Mouse (Mus musculus) midbrain, embryonic 14.5 days (tissue): ENCODE measurements around the gene Tbc1d10a. TPM values are rescaled to one million over a fixed set of nuclear protein-coding genes. Genes with fewer than 3 reads are reported as not detected.

Experiments used
- ATAC-seq: fragments of 200-750 bp; cut with Nextera tagmentation; 2 replicates; pipeline ENCODE4 v1.8.0; 2017; ENCODE audit warnings: moderate number of reproducible peaks, moderate library complexity; ENCODE audit not compliant: low FRiP score, low TSS enrichment
- DNase-seq: peaks from one replicate; pipeline ENCODE4 v3.0.0-alpha.2; 2015
- H3K27ac ChIP-seq: fragments of 300-500 bp; sonication (generic); replicated peaks from 2 replicates; pipeline ENCODE4 v1.5.1; 2014; ENCODE audit warnings: mild to moderate bottlenecking, low read depth, low read length, moderate library complexity
- H3K27me3 ChIP-seq: fragments of 300-500 bp; sonication (generic); 2 replicates; pipeline ENCODE4 v1.6.1; 2014; ENCODE audit warnings: low read length, control low read depth, mixed read lengths; ENCODE audit not compliant: control insufficient read depth, insufficient read depth
- H3K36me3 ChIP-seq: fragments of 300-500 bp; sonication (generic); 2 replicates; pipeline ENCODE4 v1.6.1; 2014; ENCODE audit warnings: low read length, control low read depth; ENCODE audit not compliant: control insufficient read depth, insufficient read depth
- H3K4me1 ChIP-seq: fragments of 300-500 bp; sonication (generic); 2 replicates; pipeline ENCODE4 v1.6.1; 2014; ENCODE audit warnings: mild to moderate bottlenecking, antibody characterized with exemption, low read length, control low read depth; ENCODE audit not compliant: control insufficient read depth, insufficient read depth
- H3K4me2 ChIP-seq: fragments of 300-500 bp; sonication (generic); 2 replicates; pipeline ENCODE4 v1.6.1; 2014; ENCODE audit warnings: mild to moderate bottlenecking, low read length, moderate library complexity
- H3K4me3 ChIP-seq: fragments of 300-500 bp; sonication (generic); replicated peaks from 2 replicates; pipeline ENCODE4 v1.5.1; 2014; ENCODE audit warnings: low read depth, low read length
- H3K9ac ChIP-seq: fragments of 300-500 bp; sonication (generic); replicated peaks from 2 replicates; pipeline ENCODE4 v1.6.1; 2014; ENCODE audit warnings: mild to moderate bottlenecking, low read length, moderate library complexity
- H3K9me3 ChIP-seq: fragments of 300-500 bp; sonication (generic); 2 replicates; pipeline ENCODE4 v1.6.1; 2016; ENCODE audit warnings: low read length, control low read depth, mixed read lengths; ENCODE audit not compliant: control insufficient read depth
- WGBS: fragments of 180-500 bp; shearing (Covaris S2); extraction: QIAGEN DNeasy Blood & Tissue Kit; methylation state at CpG from one replicate; pipeline ENCODE4 v1.1.7; 2014; 5-methylcytosine and 5-hydroxymethylcytosine counted together
- polyA plus RNA-seq: library from polyadenylated mRNA; unstranded; fragments of >200 nt; fragmentation: Nextera tagmentation; extraction: Ambion mirVana; gene quantifications from 2 replicates; pipeline ENCODE4 v1.2.1, GENCODE M21; 2014

Tbc1d10a gene
- polyA plus RNA-seq, 1 experiment from 2014 or later: 21.5 TPM

DNA sequence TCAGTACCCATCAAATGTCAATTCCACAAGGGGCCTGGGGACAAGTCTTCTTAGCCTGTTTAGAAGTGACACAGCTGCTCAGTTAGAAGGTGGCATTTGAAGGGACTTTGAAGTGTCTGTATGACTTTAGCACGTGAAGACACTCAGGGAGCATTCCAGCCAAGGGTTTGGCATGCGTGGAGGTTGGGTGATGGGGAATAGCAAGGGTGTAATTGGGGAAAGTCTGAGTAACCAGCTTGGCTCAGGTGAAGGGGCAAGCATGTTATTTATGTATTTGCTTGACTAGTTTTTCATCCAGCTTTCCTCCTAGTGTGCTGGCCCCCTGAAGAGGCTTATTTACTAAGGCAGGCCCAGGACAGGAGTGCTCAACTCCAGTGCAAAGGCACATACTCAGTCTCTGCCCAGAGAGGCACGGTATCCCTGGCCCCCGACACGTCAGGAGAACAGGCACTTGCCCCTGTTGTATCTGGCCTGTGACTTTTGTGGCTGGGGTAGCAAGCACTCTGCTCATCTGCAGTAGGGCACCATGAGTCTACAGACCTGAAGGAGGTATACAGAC, 18.6 kb downstream of the Tbc1d10a start:
- Histone ChIP-seq H3K27ac (no peak overlapping the region), H3K9me3 (no peaks in the 10 kb centered on the region), H3K4me3 (no peak overlapping the region), H3K36me3 (peaks cover 35% of the 10 kb centered on the region), H3K9ac (no peak overlapping the region), H3K4me1 (no peaks in the 10 kb centered on the region), H3K27me3 (no peaks in the 10 kb centered on the region), H3K4me2 (no peak overlapping the region)
- ATAC-seq: no peak
- 85% methylated on average over 5 of the region's 5 CpGs for WGBS
- DNase-seq: no peak

DNA sequence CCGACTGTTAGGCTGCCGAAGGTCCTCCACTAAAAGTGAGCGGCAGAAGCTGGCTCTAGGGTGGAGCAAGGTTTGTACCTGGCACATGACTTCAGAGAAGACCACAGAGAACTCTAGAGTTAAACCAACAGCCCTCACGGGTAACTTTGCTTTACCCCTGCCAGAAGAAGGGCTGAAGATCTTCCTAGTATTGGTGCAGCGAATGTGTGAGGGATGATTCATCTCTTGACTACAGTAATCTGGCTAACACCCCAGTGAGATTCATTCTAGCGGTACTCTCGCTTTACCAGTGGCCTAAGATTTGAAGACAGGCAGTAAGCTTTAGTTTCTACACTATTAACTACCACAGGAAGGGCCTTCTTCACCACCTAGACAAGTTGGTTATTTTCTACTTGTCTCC, 19.4 kb downstream of the Tbc1d10a start:
- Histone ChIP-seq H3K27me3 (no peaks in the 10 kb centered on the region), H3K9ac (no peak overlapping the region), H3K27ac (no peak overlapping the region), H3K4me1 (no peaks in the 10 kb centered on the region), H3K36me3 (peaks cover 43% of the 10 kb centered on the region), H3K4me3 (no peak overlapping the region), H3K4me2 (no peak overlapping the region), H3K9me3 (no peaks in the 10 kb centered on the region)
- ATAC-seq (no peak), DNase-seq (no peak)
- WGBS: 92% methylated on average over 7 of the region's 7 CpGs

DNA sequence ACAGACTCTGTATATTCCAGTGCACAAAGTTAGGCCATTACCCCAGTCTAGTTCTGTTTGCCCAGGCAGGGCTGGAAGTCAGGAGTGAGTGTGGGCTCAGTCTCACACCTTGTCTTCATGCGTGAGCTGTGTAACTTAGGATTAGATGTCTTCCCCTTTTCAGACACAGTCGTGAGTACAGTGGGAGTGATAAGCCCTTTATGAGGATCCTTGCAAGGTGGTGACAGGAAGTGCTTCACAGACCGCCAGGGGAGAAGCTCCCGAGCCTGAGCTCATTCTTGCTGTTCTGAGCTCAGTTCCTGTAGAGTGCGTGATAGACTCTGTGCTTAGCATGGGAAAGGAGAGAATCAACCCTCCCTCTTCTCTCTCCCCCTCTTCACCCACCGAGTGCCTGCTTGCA, 20.0 kb downstream of the Tbc1d10a start:
- Histone ChIP-seq H3K9ac (no peak overlapping the region), H3K4me1 (no peaks in the 10 kb centered on the region), H3K4me2 (no peak overlapping the region), H3K36me3 (peaks cover 45% of the 10 kb centered on the region), H3K27me3 (no peaks in the 10 kb centered on the region), H3K27ac (no peak overlapping the region), H3K4me3 (no peak overlapping the region), H3K9me3 (no peaks in the 10 kb centered on the region)
- DNase-seq (no peak), ATAC-seq (no peak)
- WGBS: 82% methylated on average over 6 of the region's 6 CpGs

DNA sequence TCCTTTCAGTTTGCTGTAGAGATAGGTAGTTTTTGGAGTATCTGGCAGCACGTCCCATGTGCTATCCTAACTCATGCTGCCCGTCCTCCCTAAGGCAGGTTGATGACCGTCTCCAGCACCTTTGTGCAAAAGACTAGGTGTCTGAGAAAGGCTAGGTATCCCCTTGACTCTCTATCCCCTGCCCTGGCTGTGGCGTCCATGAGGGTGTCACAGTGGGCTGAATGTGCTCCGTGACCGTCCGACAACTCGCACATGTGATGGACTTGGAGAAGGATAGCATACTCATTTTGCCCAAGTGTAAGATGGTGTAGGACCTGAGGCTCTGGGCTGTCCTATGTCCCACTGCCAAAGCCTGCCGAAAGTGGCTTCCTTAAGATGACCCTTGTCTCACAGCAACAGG, 21.1 kb downstream of the Tbc1d10a start:
- Histone ChIP-seq H3K36me3 (peaks cover 55% of the 10 kb centered on the region), H3K27me3 (no peaks in the 10 kb centered on the region), H3K9ac (no peak overlapping the region), H3K4me3 (no peak overlapping the region), H3K4me2 (no peak overlapping the region), H3K4me1 (no peaks in the 10 kb centered on the region), H3K9me3 (no peaks in the 10 kb centered on the region), H3K27ac (no peak overlapping the region)
- 95% methylated on average over 9 of the region's 9 CpGs for WGBS
- DNase-seq: no peak
- no peak for ATAC-seq

DNA sequence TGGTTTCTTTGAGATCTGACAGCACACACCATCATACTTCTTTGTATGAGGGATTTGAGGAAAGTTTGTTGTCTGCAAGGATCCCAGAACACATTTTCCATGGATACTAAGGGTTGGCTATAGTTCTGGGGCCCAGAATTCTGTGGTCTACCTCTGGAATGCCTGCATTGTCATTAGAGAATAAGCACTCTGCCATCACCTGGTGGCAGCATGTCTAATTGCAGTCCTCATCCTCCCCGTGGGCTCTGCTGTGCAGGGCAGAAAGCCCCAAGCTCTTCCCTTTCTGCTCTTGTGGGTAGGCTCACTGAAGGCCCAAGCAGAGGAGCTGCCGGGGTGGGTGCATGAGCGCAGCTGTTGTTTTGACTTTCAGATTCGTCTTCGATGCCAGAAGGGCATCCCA, 23.0 kb downstream of the Tbc1d10a start:
- H3K4me2 ChIP-seq: no peak overlapping the region
- H3K27ac ChIP-seq: no peak overlapping the region
- H3K9me3 ChIP-seq: no peaks in the 10 kb centered on the region
- H3K4me1 ChIP-seq: no peaks in the 10 kb centered on the region
- no peak overlapping the region for H3K4me3 ChIP-seq
- DNase-seq: no peak
- no peak for ATAC-seq
- WGBS: 84% methylated on average over 5 of the region's 5 CpGs
- peaks cover 74% of the 10 kb centered on the region for H3K36me3 ChIP-seq
- H3K9ac ChIP-seq: no peak overlapping the region
- H3K27me3 ChIP-seq: no peaks in the 10 kb centered on the region

DNA sequence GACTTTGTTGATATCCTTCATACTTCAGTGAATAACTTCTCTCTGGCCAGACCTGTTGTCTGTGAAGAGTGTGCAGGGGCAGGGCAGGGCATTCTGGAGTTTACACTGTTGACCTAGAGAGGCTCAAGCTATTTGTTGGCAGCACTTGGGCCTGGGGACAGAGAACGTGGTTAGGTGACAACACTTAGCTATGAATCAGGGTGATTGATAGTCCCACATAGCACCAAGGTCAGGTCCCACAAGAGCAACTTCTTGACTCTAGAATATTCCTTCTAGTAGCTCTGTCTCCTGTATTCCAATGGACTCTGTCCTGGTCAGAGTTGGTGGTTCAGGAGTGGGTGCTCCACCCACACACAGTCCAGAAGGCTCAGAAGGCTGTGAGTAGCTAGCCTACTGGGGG, 24.2 kb downstream of the Tbc1d10a start:
- 96% methylated on average over 1 of the region's 1 CpGs for WGBS
- peaks cover 84% of the 10 kb centered on the region for H3K36me3 ChIP-seq

DNA sequence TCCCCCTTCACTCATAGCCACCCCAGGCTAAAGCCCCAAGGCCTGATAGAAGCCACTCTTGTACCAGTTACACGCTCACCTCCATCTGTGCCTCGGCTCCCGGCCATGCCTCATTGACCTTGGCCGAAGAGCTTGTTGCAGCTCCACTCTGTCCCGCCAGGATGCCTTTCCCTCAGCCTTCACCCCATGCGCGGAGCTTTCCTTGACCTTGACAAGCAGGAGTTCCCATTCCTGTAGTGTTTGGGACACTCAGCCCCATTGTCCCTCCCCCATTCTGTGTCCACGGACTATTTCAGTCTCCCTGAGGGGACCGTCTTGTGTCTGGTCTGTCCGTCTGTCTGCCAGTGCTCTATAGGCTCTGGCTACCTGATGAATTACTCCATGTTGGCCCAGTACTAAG, 26.5 kb downstream of the Tbc1d10a start:
- peaks cover 5% of the 10 kb centered on the region; the same call in 1 of the 2 replicates for H3K9me3 ChIP-seq
- no peak overlapping the region for H3K4me2 ChIP-seq
- H3K27ac ChIP-seq: no peak overlapping the region
- peaks cover 3% of the 10 kb centered on the region; the same call in 1 of the 2 replicates for H3K4me1 ChIP-seq
- H3K9ac ChIP-seq: no peak overlapping the region
- 96% methylated on average over 10 of the region's 10 CpGs for WGBS
- H3K27me3 ChIP-seq: peaks cover 9% of the 10 kb centered on the region
- ATAC-seq: no peak
- no peak for DNase-seq
- peaks cover 67% of the 10 kb centered on the region for H3K36me3 ChIP-seq
- no peak overlapping the region for H3K4me3 ChIP-seq

More for the DNA sequence above, 24.2 kb downstream of the Tbc1d10a start:
- Histone ChIP-seq H3K4me1 (no peaks in the 10 kb centered on the region), H3K9ac (no peak overlapping the region), H3K4me3 (no peak overlapping the region), H3K27ac (no peak overlapping the region), H3K9me3 (no peaks in the 10 kb centered on the region), H3K4me2 (no peak overlapping the region), H3K27me3 (no peaks in the 10 kb centered on the region)
- no peak for DNase-seq
- no peak for ATAC-seq

DNA sequence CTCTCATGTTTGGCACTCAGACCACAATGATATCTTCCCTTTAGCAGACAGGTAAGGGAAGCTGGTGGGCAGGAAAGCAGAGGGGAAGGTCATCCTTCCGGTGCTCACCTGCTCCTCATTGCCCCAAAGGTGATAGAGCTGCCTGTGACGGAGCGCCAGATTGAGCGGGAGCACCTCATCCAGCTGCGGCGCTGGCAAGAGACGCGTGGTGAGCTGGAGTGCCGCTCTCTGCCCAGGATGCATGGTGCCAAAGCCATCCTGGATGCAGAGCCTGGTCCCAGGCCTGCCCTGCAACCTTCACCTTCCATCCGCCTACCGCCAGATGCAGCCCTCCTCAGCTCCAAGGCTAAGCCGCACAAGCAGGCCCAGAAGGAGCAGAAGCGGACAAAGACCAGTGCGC, 28.0 kb downstream of the Tbc1d10a start:
- DNase-seq: no peak
- Histone ChIP-seq H3K4me3 (no peak overlapping the region), H3K27ac (no peak overlapping the region), H3K27me3 (peaks cover 15% of the 10 kb centered on the region), H3K36me3 (peaks cover 53% of the 10 kb centered on the region), H3K4me1 (peaks cover 8% of the 10 kb centered on the region; the same call in 1 of the 2 replicates), H3K9me3 (peaks cover 5% of the 10 kb centered on the region; the same call in 1 of the 2 replicates), H3K9ac (no peak overlapping the region), H3K4me2 (no peak overlapping the region)
- WGBS: 95% methylated on average over 14 of the region's 14 CpGs
- no peak for ATAC-seq

DNA sequence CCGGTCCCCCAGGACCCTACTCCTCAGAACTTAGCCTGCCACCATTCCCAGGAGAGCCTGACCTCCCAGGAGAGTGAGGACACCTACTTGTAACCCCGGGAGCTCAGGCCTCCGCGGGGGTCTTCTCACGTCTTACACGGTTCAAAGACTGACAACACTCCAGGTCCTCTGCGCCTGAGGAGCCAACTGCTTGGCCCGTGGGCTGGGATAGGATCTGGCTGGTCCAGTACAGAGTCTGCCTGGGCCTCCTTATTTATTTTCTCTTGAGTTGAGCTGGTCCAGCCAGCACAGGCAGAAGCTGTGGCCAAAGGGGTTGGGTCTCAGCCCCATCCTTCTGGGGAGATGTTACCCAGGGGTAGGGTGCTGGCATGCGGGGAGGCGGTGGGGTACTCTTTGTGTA, 28.5 kb downstream of the Tbc1d10a start:
- H3K4me3 ChIP-seq: no peak overlapping the region
- H3K9me3 ChIP-seq: peaks cover 5% of the 10 kb centered on the region; the same call in 1 of the 2 replicates
- ATAC-seq (no peak), DNase-seq (no peak)
- H3K4me2 ChIP-seq: no peak overlapping the region
- WGBS: 89% methylated on average over 10 of the region's 10 CpGs
- peaks cover 49% of the 10 kb centered on the region for H3K36me3 ChIP-seq
- H3K27ac ChIP-seq: no peak overlapping the region
- peaks cover 8% of the 10 kb centered on the region; the same call in 1 of the 2 replicates for H3K4me1 ChIP-seq
- H3K27me3 ChIP-seq: peaks cover 15% of the 10 kb centered on the region
- H3K9ac ChIP-seq: no peak overlapping the region
